30 mouse cellular contexts compared by ENCODE assay signal in the genomic region with DNA sequence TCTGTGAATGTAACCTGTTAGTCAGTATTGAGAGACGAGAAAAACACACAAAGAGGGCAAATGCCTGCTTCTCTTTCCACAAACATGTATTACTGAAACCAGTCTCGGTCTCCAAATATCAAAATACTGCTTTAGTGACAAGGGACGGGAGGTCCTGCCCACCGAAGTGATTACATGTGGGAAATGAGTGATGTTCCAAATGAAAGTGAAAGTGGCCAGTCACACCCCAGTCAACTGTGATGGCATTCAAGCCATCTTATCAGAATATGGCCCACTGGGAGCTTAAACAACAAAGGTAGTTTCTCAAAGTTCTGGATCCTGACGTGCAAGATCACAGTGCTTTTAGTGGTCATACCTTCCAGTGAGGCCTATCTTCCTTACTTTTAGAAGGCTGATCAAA.
DNase-seq lines count a peak whose midpoint lies in the region; ATAC-seq lines count a peak whose summit lies in the region.
"Had no signal": no experiment of that assay in that cellular context is flagged by ENCODE, and none has a peak within 500 bp of the region (broad histone marks: within the 10 kb centered on the region; RNA-seq: fewer than 3 reads in every experiment).

No protein-coding gene starts in this region.

- no peak overlapping the region for H3K4me2 ChIP-seq in midbrain, embryonic 11.5 days
- H3K4me2 ChIP-seq: embryonic facial prominence, embryonic 13.5 days; forebrain, embryonic 12.5 days; heart, embryonic 12.5 days; heart, embryonic 15.5 days; hindbrain, embryonic 14.5 days had no signal

- no peaks in the 10 kb centered on the region for H3K9me3 ChIP-seq in midbrain, embryonic 11.5 days (ENCODE audit: control insufficient read depth, low read length)
- H3K9me3 ChIP-seq: embryonic facial prominence, embryonic 10.5 days; embryonic facial prominence, embryonic 13.5 days; forebrain, embryonic 12.5 days; G1E; heart, embryonic 12.5 days; heart, embryonic 15.5 days had no signal

- DNase-seq in CD4-positive helper T cell, adult 2 months (ENCODE audit: low read depth, low spot score): peak; percentile 14
- peak; percentile 35 for DNase-seq in induced T-regulatory cell, adult 2 months (ENCODE audit: low read depth)
- DNase-seq in midbrain, embryonic 11.5 days (ENCODE audit: low spot score, missing footprints): no peak
- no peak for DNase-seq in lung, postnatal 4 days
- DNase-seq in frontal cortex, postnatal 25 days (ENCODE audit: low spot score in 2 of 2): no peak
- DNase-seq: adrenal gland, adult 2 months; adrenal gland, postnatal 14 days; cerebellum, adult 11-12 months; cerebellum, adult 8-10 months; cerebellum, postnatal 10 days; cerebellum, postnatal 36 days; embryo, embryonic 11 days; gastrocnemius, adult 2 months; gastrocnemius, postnatal 14 days; heart, adult 18-20 months; heart, postnatal 10 days; heart, postnatal 4 days; kidney, adult 18-20 months had no signal

- H3K9ac ChIP-seq in midbrain, embryonic 11.5 days (ENCODE audit: low read length): no peak overlapping the region
- H3K9ac ChIP-seq: embryonic facial prominence, embryonic 13.5 days; forebrain, embryonic 12.5 days; heart, embryonic 12.5 days; heart, embryonic 15.5 days; hindbrain, embryonic 14.5 days had no signal

- peak; percentile 60 for ATAC-seq in CD4-positive, CD25-positive, alpha-beta regulatory T cell, adult 4 months
- ATAC-seq in midbrain, embryonic 11.5 days (ENCODE audit: low FRiP score): no peak
- ATAC-seq: forebrain, embryonic 16.5 days; hindbrain, postnatal 0 days; intestine, embryonic 16.5 days had no signal

- H3K4me3 ChIP-seq in midbrain, embryonic 11.5 days (ENCODE audit: low read depth, low read length): no peak overlapping the region
- H3K4me3 ChIP-seq: embryonic facial prominence, embryonic 10.5 days; embryonic facial prominence, embryonic 13.5 days; erythroblast, embryonic 14.5 days; forebrain, embryonic 12.5 days; gastrocnemius, adult 2 months; heart, embryonic 12.5 days; heart, embryonic 15.5 days had no signal

- H3K27me3 ChIP-seq in midbrain, embryonic 11.5 days (ENCODE audit: control insufficient read depth, insufficient read depth, low read length): 0 out of 2 replicates have a peak, but pooled peaks cover 3% of the 10 kb centered on the region
- H3K27me3 ChIP-seq: embryonic facial prominence, embryonic 13.5 days; forebrain, embryonic 12.5 days; heart, embryonic 12.5 days; heart, embryonic 15.5 days had no signal

- H3K36me3 ChIP-seq in midbrain, embryonic 11.5 days (ENCODE audit: control insufficient read depth, insufficient read depth, low read length): no peaks in the 10 kb centered on the region
- H3K36me3 ChIP-seq: embryonic facial prominence, embryonic 10.5 days; embryonic facial prominence, embryonic 13.5 days; forebrain, embryonic 12.5 days; G1E; heart, embryonic 12.5 days; heart, embryonic 15.5 days had no signal

- no peak overlapping the region for H3K27ac ChIP-seq in midbrain, embryonic 11.5 days (ENCODE audit: low read depth, low read length)
- H3K27ac ChIP-seq: embryonic facial prominence, embryonic 10.5 days; embryonic facial prominence, embryonic 13.5 days; forebrain, embryonic 12.5 days; gastrocnemius, adult 2 months; heart, embryonic 15.5 days; hindbrain, embryonic 14.5 days; hindbrain, postnatal 0 days had no signal

- H3K4me1 ChIP-seq in midbrain, embryonic 11.5 days (ENCODE audit: control insufficient read depth, insufficient read depth, low read length): peaks cover 3% of the 10 kb centered on the region; the same call in 1 of the 2 replicates
- H3K4me1 ChIP-seq: embryonic facial prominence, embryonic 13.5 days; heart, embryonic 12.5 days; heart, embryonic 15.5 days had no signal

- 88% methylated on average over 5 of the region's 5 CpGs for WGBS in midbrain, embryonic 11.5 days

Comparison
In these comparisons a context has a peak if more than half of its experiments do, and no peak if none do; other contexts are left out.
1. DNase-seq: peak in CD4-positive helper T cell, adult 2 months (single experiment) and induced T-regulatory cell, adult 2 months (single experiment); none in midbrain, embryonic 11.5 days (single experiment), lung, postnatal 4 days (0 of 2) and frontal cortex, postnatal 25 days (0 of 2).